Mouse (Mus musculus) liver, embryonic 14.5 days (tissue): ENCODE data around the gene Il22ra1.

Experiments used
- CTCF ChIP-seq: IDR thresholded peaks from 2 replicates; pipeline ENCODE4 v1.5.1; 2016; ENCODE audit warnings: antibody characterized with exemption, low read depth, control low read depth
- EP300 ChIP-seq: IDR thresholded peaks from 2 replicates; pipeline ENCODE4 v1.6.1; 2016; ENCODE audit warnings: antibody characterized with exemption, low read depth

GRCm38 (mm10) chr4:135781304-135781703 is 53.3 kb downstream of the Il22ra1 start:
- TF ChIP-seq CTCF: no peak
- no peak for TF ChIP-seq EP300
